Mouse (Mus musculus) forebrain, embryonic 11.5 days (tissue): Measurements from ENCODE around the gene Pim1. TPM values are rescaled to one million over a fixed set of nuclear protein-coding genes. Genes with fewer than 3 reads are reported as not detected.
A peak's percentile ranks its signal among the peaks of the same experiment; 100 is the strongest.

ENCODE experiments used
- ATAC-seq: fragments of 200-750 bp; cut with Nextera tagmentation; replicated peaks from 2 replicates; pipeline ENCODE4 v1.8.0; 2017; ENCODE audit warnings: moderate TSS enrichment; ENCODE audit not compliant: low FRiP score
- DNase-seq: peaks from one replicate; pipeline ENCODE4 v3.0.0-alpha.2; 2017; ENCODE audit warnings: low spot score
- H3K27ac ChIP-seq: fragments of 300-500 bp; sonication (generic); 2 replicates; pipeline ENCODE4 v1.5.1; 2014; ENCODE audit warnings: low read depth, low read length
- H3K27me3 ChIP-seq: fragments of 300-500 bp; sonication (generic); 2 replicates; pipeline ENCODE4 v1.6.1; 2014; ENCODE audit warnings: mild to moderate bottlenecking, low read length, mixed read lengths; ENCODE audit not compliant: control insufficient read depth, insufficient read depth
- H3K36me3 ChIP-seq: fragments of 300-500 bp; sonication (generic); 2 replicates; pipeline ENCODE4 v1.6.1; 2014; ENCODE audit warnings: mild to moderate bottlenecking, low read length, moderate library complexity, mixed read lengths; ENCODE audit not compliant: control insufficient read depth, insufficient read depth
- H3K4me1 ChIP-seq: fragments of 300-500 bp; sonication (generic); replicated peaks from 2 replicates; pipeline ENCODE4 v1.6.1; 2014; ENCODE audit warnings: low read length, mixed read lengths; ENCODE audit not compliant: control insufficient read depth, insufficient read depth
- H3K4me2 ChIP-seq: fragments of 300-500 bp; sonication (generic); 2 replicates; pipeline ENCODE4 v1.6.1; 2014; ENCODE audit warnings: low read depth, mild to moderate bottlenecking, low read length, moderate library complexity, mixed read lengths; ENCODE audit not compliant: severe bottlenecking
- H3K4me3 ChIP-seq: fragments of 300-500 bp; sonication (generic); 2 replicates; pipeline ENCODE4 v1.5.1; 2014; ENCODE audit warnings: low read depth, low read length
- H3K9ac ChIP-seq: fragments of 300-500 bp; sonication (generic); 2 replicates; pipeline ENCODE4 v1.6.1; 2014; ENCODE audit warnings: low read length
- H3K9me3 ChIP-seq: fragments of 300-500 bp; sonication (generic); 2 replicates; pipeline ENCODE4 v1.6.1; 2016; ENCODE audit warnings: low read length, mixed read lengths; ENCODE audit not compliant: control insufficient read depth
- WGBS: fragments of 180-500 bp; shearing (Covaris S2); extraction: QIAGEN DNeasy Blood & Tissue Kit; methylation state at CpG from one replicate; pipeline ENCODE4 v1.1.7; 2014; 5-methylcytosine and 5-hydroxymethylcytosine counted together
- polyA plus RNA-seq: library from polyadenylated mRNA; unstranded; fragments of >200 nt; fragmentation: Nextera tagmentation; extraction: Ambion mirVana; gene quantifications from 2 replicates; pipeline ENCODE4 v1.2.1, GENCODE M21; 2014

Gene Pim1
- polyA plus RNA-seq, 1 experiment from 2014 or later = 21.1 TPM

- Histone ChIP-seq H3K9ac (no peak overlapping the region), H3K9me3 (no peaks in the 10 kb centered on the region), H3K4me2 (no peak overlapping the region), H3K27me3 (no peaks in the 10 kb centered on the region; the same call in 1 of the 2 replicates), H3K36me3 (no peaks in the 10 kb centered on the region), H3K4me3 (no peak overlapping the region), H3K4me1 (peaks cover 8% of the 10 kb centered on the region; the same call in 1 of the 2 replicates), H3K27ac (no peak overlapping the region)
- DNase-seq = no peak
- WGBS = 61% methylated on average over 3 of the region's 3 CpGs
- no peak for ATAC-seq
Observed at GRCm38 (mm10) chr17:29485336-29486233, 5.0 kb upstream of the Pim1 start.

DNA sequence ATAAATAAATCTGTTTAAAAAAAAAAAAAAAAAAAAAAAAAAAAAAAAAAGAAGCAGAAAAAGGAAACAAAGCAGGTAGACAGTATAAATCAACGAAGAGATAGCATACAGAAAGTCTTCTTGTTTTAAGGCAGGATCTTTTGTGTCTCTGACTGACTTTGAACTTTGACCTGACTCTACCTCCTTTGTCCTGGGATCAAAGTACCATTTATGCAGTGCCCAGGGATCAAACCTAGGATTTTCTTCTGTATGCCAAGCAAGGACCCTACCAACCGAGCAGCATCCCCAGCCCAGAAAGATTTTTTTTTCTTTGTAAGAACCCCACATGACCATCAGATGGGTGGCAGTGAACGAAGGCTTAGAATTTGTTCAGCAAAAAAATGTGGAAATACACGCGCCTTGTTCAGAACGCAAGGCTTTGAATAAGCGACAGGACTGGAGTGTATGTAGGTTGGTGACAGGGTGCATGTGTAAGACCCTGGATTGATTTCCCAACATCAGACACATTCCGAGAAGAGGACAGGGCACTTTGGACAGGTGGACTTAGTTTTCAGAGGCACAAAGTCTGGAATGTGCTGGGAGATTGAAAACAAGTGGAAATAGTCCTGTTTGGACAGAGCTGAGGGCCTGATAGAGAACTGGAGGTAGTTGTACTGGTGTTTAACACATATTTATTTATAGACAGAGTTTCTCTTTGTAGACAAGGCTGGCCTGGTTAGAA, 2.1 kb upstream of the Pim1 start:
- H3K4me2 ChIP-seq = no peak overlapping the region
- no peaks in the 10 kb centered on the region for H3K9me3 ChIP-seq
- ATAC-seq (no peak), DNase-seq (no peak)
- no peak overlapping the region for H3K4me3 ChIP-seq
- WGBS = 73% methylated on average over 8 of the region's 8 CpGs
- peaks cover under 1% of the 10 kb centered on the region; the same call in 1 of the 2 replicates for H3K36me3 ChIP-seq
- no peak overlapping the region for H3K9ac ChIP-seq
- H3K27me3 ChIP-seq = no peaks in the 10 kb centered on the region; the same call in 1 of the 2 replicates
- H3K27ac ChIP-seq = no peak overlapping the region
- H3K4me1 ChIP-seq = peaks cover 8% of the 10 kb centered on the region; the same call in 1 of the 2 replicates

GRCm38 (mm10) chr17:29488978-29489970, 1.3 kb upstream of the Pim1 start:
- DNase-seq (peak; percentile 79), ATAC-seq (no peak)
- Histone ChIP-seq H3K27me3 (no peaks in the 10 kb centered on the region; the same call in 1 of the 2 replicates), H3K27ac (peak overlapping the region; percentile 91), H3K4me2 (peak overlapping the region; percentile 95), H3K4me1 (peaks cover 8% of the 10 kb centered on the region; the same call in 1 of the 2 replicates), H3K4me3 (peak overlapping the region; percentile 73), H3K9me3 (no peaks in the 10 kb centered on the region), H3K36me3 (peaks cover 5% of the 10 kb centered on the region; the same call in 1 of the 2 replicates), H3K9ac (peak overlapping the region; percentile 87)
- WGBS = 8% methylated on average over 30 of the region's 30 CpGs

GRCm38 (mm10) chr17:29489971-29490712, 411 bp upstream of the Pim1 start:
- Histone ChIP-seq H3K36me3 (peaks cover 5% of the 10 kb centered on the region; the same call in 1 of the 2 replicates), H3K4me1 (peaks cover 10% of the 10 kb centered on the region), H3K27me3 (no peaks in the 10 kb centered on the region; the same call in 1 of the 2 replicates), H3K4me2 (peak overlapping the region; percentile 95), H3K4me3 (peak overlapping the region; percentile 73), H3K9me3 (no peaks in the 10 kb centered on the region), H3K9ac (peak overlapping the region; percentile 90), H3K27ac (peak overlapping the region; percentile 91)
- WGBS = under 1% methylated on average over 58 of the region's 68 CpGs
- DNase-seq = peak; percentile 100
- ATAC-seq = peak; percentile 90

GRCm38 (mm10) chr17:29491591-29492268, 1.2 kb downstream of the Pim1 start:
- H3K27me3 ChIP-seq = no peaks in the 10 kb centered on the region; the same call in 1 of the 2 replicates
- H3K4me1 ChIP-seq = peaks cover 10% of the 10 kb centered on the region
- peak overlapping the region; percentile 73 for H3K4me3 ChIP-seq
- peak; percentile 79 for DNase-seq
- ATAC-seq = peak; percentile 8; the same call in 1 of the 2 replicates
- peak overlapping the region; percentile 95 for H3K4me2 ChIP-seq
- H3K36me3 ChIP-seq = peaks cover 5% of the 10 kb centered on the region; the same call in 1 of the 2 replicates
- H3K9ac ChIP-seq = peak overlapping the region; percentile 90
- peak overlapping the region; percentile 89 for H3K27ac ChIP-seq
- under 1% methylated on average over 48 of the region's 48 CpGs for WGBS
- no peaks in the 10 kb centered on the region for H3K9me3 ChIP-seq

- H3K4me1 ChIP-seq = peaks cover 10% of the 10 kb centered on the region
- DNase-seq (peak; percentile 77), ATAC-seq (no peak)
- H3K36me3 ChIP-seq = peaks cover 5% of the 10 kb centered on the region; the same call in 1 of the 2 replicates
- H3K4me3 ChIP-seq = peak overlapping the region; percentile 73
- H3K27ac ChIP-seq = peak overlapping the region; percentile 57; the same call in 1 of the 2 replicates
- 1% methylated on average over 22 of the region's 22 CpGs for WGBS
- H3K9me3 ChIP-seq = no peaks in the 10 kb centered on the region
- H3K9ac ChIP-seq = peak overlapping the region; percentile 90
- no peaks in the 10 kb centered on the region; the same call in 1 of the 2 replicates for H3K27me3 ChIP-seq
- peak overlapping the region; percentile 95 for H3K4me2 ChIP-seq
Observed at GRCm38 (mm10) chr17:29492269-29493191, 2.0 kb downstream of the Pim1 start.
